Mouse (Mus musculus) embryonic stem cell, embryonic (primary cell): ENCODE data around the gene Slc35e3.

Experiments
- CTCF ChIA-PET, 4 experiments: fragments of 300-600 bp in 2 of 4; fragments of 350-600 bp in 2 of 4; sonication (Branson Sonifier 250); formaldehyde crosslinking; loops; one replicate each; lab custom pipeline; 2022; ENCODE audit warnings: inconsistent platforms in 2 of 4; lab: Charles Lee
- POLR2A ChIA-PET, 4 experiments: fragments of 300-600 bp in 2 of 4; fragments of 350-600 bp in 2 of 4; sonication (Branson Sonifier 250); formaldehyde crosslinking; loops; one replicate each; lab custom pipeline; 2022; ENCODE audit warnings: antibody characterized with exemption in 4 of 4, inconsistent platforms in 1 of 4; lab: Charles Lee

The Slc35e3 gene

GRCm38 (mm10) chr10:117687018-117687417, 59.1 kb downstream of the Slc35e3 start:
- ChIA-PET CTCF (interaction anchor here in 2 of 4 experiments (0.6 to 1.5 kb wide), 3 partner anchors 17 to 65 kb away, joined by 3 to 4 read pairs (median 3); no protein-coding TSS in a partner anchor), POLR2A (interaction anchor here (0.7 to 8.8 kb wide), 12 partner anchors 8 to 231 kb away, joined by 3 to 109 read pairs (median 4); partner anchors contain the start of genes Mdm2 (in 1 of the 4) and Nup107 (in 1 of the 4))

- POLR2A ChIA-PET: interaction anchor here in 3 of 4 experiments (0.8 to 8.8 kb wide), 14 partner anchors 9 to 462 kb away, joined by 3 to 109 read pairs (median 5); partner anchors contain the start of genes Mdm2 (in 1 of the 3), Nup107 (in 1 of the 3) and Yeats4 (in 1 of the 3)
- CTCF ChIA-PET: interaction anchor here in 2 of 4 experiments (0.6 to 0.9 kb wide), 2 partner anchors 9 to 317 kb away, joined by 3 to 15 read pairs; no protein-coding TSS in a partner anchor
Measured at GRCm38 (mm10) chr10:117685849-117686591, 60.1 kb downstream of the Slc35e3 start.

- ChIA-PET POLR2A (interaction anchor here in 2 of 4 experiments (0.6 to 8.8 kb wide), 17 partner anchors 8 to 461 kb away, joined by 3 to 109 read pairs (median 5); partner anchors contain the start of genes Mdm2 (in 1 of the 2), Nup107 (in 1 of the 2) and Yeats4 (in 1 of the 2)), CTCF (interaction anchor here in 2 of 4 experiments (0.6 to 1.0 kb wide), 4 partner anchors 9 to 316 kb away, joined by 3 to 15 read pairs (median 4); no protein-coding TSS in a partner anchor)
Measured at GRCm38 (mm10) chr10:117685171-117685848, 60.9 kb downstream of the Slc35e3 start.

- ChIA-PET POLR2A (interaction anchor here in 3 of 4 experiments (0.5 to 8.8 kb wide), 15 partner anchors 9 to 229 kb away, joined by 3 to 109 read pairs (median 4); partner anchors contain the start of gene Cpm (in 1 of the 3)), CTCF (interaction anchor here in 2 of 4 experiments (0.7 to 1.0 kb wide), 5 partner anchors 8 to 169 kb away, joined by 3 to 6 read pairs (median 3); no protein-coding TSS in a partner anchor)
Measured at GRCm38 (mm10) chr10:117684298-117685170, 61.6 kb downstream of the Slc35e3 start.

- POLR2A ChIA-PET: interaction anchor here (0.5 to 8.8 kb wide), 10 partner anchors 10 to 167 kb away, joined by 3 to 109 read pairs (median 4); no protein-coding TSS in a partner anchor
- CTCF ChIA-PET: interaction anchor here in 1 of 4 experiments (0.8 kb wide), 1 partner anchor 168 kb away, joined by 3 read pairs; no protein-coding TSS in a partner anchor
Measured at GRCm38 (mm10) chr10:117683734-117684037, 62.5 kb downstream of the Slc35e3 start.
